Mouse (Mus musculus): ENCODE results near the gene Prm1.
"Not testable (repeated sequence)": the region's sequence is repeated elsewhere in the genome, so short reads cannot be mapped to it uniquely, and the experiment has no call there.

Prm1 gene

GRCm38 (mm10) chr16:10805789-10806527 is at the start of gene Prm1:
Prm1 (minus strand) TSS chr16:10805839.
- in situ Hi-C loops (cut with MseI, MboI) = no loop called here

- in situ Hi-C loops (cut with MseI, MboI) = not testable (repeated sequence)
These were observed 46.6 kb upstream of the Prm1 start for GRCm38 (mm10) chr16:10852216-10852615.

- in situ Hi-C loops (cut with MseI, MboI) = no loop called here
These were observed 45.3 kb upstream of the Prm1 start for GRCm38 (mm10) chr16:10850905-10851304.

GRCm38 (mm10) chr16:10849965-10850861 is 44.6 kb upstream of the Prm1 start:
- in situ Hi-C loops (cut with MseI, MboI) = loop anchor here (5.0 to 10.0 kb wide), 2 partner anchors 275 to 283 kb away; no protein-coding TSS in a partner anchor

- in situ Hi-C loops (cut with MseI, MboI) = loop anchor here (5.0 to 10.0 kb wide), 2 partner anchors 272 to 279 kb away; no protein-coding TSS in a partner anchor
These were observed 40.9 kb upstream of the Prm1 start for GRCm38 (mm10) chr16:10846503-10846902.

- in situ Hi-C loops (cut with MseI, MboI) = loop anchor here (5.0 to 10.0 kb wide), 2 partner anchors 271 to 279 kb away; no protein-coding TSS in a partner anchor
These were observed 40.3 kb upstream of the Prm1 start for GRCm38 (mm10) chr16:10845952-10846351.

- in situ Hi-C loops (cut with MseI, MboI) = loop anchor here in 1 of 2 experiments (10.0 kb wide), 1 partner anchor 269 kb away; no protein-coding TSS in a partner anchor
These were observed 38.7 kb upstream of the Prm1 start for GRCm38 (mm10) chr16:10844319-10844670.

- in situ Hi-C loops (cut with MseI, MboI) = loop anchor here in 1 of 2 experiments (10.0 kb wide), 1 partner anchor 269 kb away; no protein-coding TSS in a partner anchor
These were observed 38.1 kb upstream of the Prm1 start for GRCm38 (mm10) chr16:10843486-10844318.

GRCm38 (mm10) chr16:10842282-10842855 is 36.7 kb upstream of the Prm1 start:
- in situ Hi-C loops (cut with MseI, MboI) = loop anchor here in 1 of 2 experiments (10.0 kb wide), 1 partner anchor 268 kb away; no protein-coding TSS in a partner anchor

- in situ Hi-C loops (cut with MseI, MboI) = loop anchor here in 1 of 2 experiments (10.0 kb wide), 1 partner anchor 265 kb away; no protein-coding TSS in a partner anchor
These were observed 34.4 kb upstream of the Prm1 start for GRCm38 (mm10) chr16:10840018-10840417.

GRCm38 (mm10) chr16:10838487-10839245 is 33.0 kb upstream of the Prm1 start:
- in situ Hi-C loops (cut with MseI, MboI) = no loop called here

GRCm38 (mm10) chr16:10837903-10838302 is 32.3 kb upstream of the Prm1 start:
- in situ Hi-C loops (cut with MseI, MboI) = no loop called here

- in situ Hi-C loops (cut with MseI, MboI) = no loop called here
These were observed 31.6 kb upstream of the Prm1 start for GRCm38 (mm10) chr16:10837250-10837649.

GRCm38 (mm10) chr16:10836388-10836787 is 30.7 kb upstream of the Prm1 start:
- in situ Hi-C loops (cut with MseI, MboI) = no loop called here

- in situ Hi-C loops (cut with MseI, MboI) = no loop called here
These were observed 29.4 kb upstream of the Prm1 start, which contains the start of gene Rmi2 for GRCm38 (mm10) chr16:10834911-10835587. Rmi2 (plus strand) TSS chr16:10835059.

GRCm38 (mm10) chr16:10834542-10834910 is 28.9 kb upstream of the Prm1 start:
- in situ Hi-C loops (cut with MseI, MboI) = no loop called here

GRCm38 (mm10) chr16:10828461-10828805 is 22.8 kb upstream of the Prm1 start:
- in situ Hi-C loops (cut with MseI, MboI) = no loop called here

- in situ Hi-C loops (cut with MseI, MboI) = no loop called here
These were observed 22.3 kb upstream of the Prm1 start for GRCm38 (mm10) chr16:10827766-10828460.

GRCm38 (mm10) chr16:10827269-10827668 is 21.6 kb upstream of the Prm1 start:
- in situ Hi-C loops (cut with MseI, MboI) = no loop called here

Measured in mouse trophoblast stem cell (cell line).